Mouse (Mus musculus): ENCODE measurements at regions not wholly inside any gene's neighbourhood (a gene's known extent, or its start where the extent isn't known, plus 50 kb on each side); places are given as distances from the start of the nearest gene placed in this dataset.

- no peak for DNase-seq
Measured at GRCm38 (mm10) chr16:75297416-75297815, 288.4 kb downstream of the Lipi start.

GRCm38 (mm10) chr16:75292736-75293428 is 293.0 kb downstream of the Lipi start:
- DNase-seq: no peak

- peak; percentile 13 for DNase-seq
Measured at GRCm38 (mm10) chr16:75291194-75291593, 294.7 kb downstream of the Lipi start.

GRCm38 (mm10) chr16:75287150-75287549 is 298.7 kb downstream of the Lipi start:
- DNase-seq: no peak

GRCm38 (mm10) chr16:75285811-75286210 is 300.1 kb downstream of the Lipi start:
- DNase-seq: no peak

GRCm38 (mm10) chr16:75263903-75264302 is 322.0 kb downstream of the Lipi start:
- no peak for DNase-seq

- no peak for DNase-seq
Measured at GRCm38 (mm10) chr16:75254981-75255380, 330.9 kb downstream of the Lipi start.

GRCm38 (mm10) chr16:75249170-75249569 is 336.7 kb downstream of the Lipi start:
- DNase-seq: peak; percentile 7

- no peak for DNase-seq
Measured at GRCm38 (mm10) chr16:75240383-75240782, 345.5 kb downstream of the Lipi start.

- no peak for DNase-seq
Measured at GRCm38 (mm10) chr16:75232133-75232532, 353.7 kb downstream of the Lipi start.

- DNase-seq: peak; percentile 24
Measured at GRCm38 (mm10) chr16:75193404-75193803, 392.5 kb downstream of the Lipi start.

GRCm38 (mm10) chr16:75190316-75190715 is 395.5 kb downstream of the Lipi start:
- DNase-seq: no peak

GRCm38 (mm10) chr16:75166040-75166439 is 419.8 kb downstream of the Lipi start:
- no peak for DNase-seq

- no peak for DNase-seq
Measured at GRCm38 (mm10) chr16:75164969-75165726, 420.7 kb downstream of the Lipi start.

GRCm38 (mm10) chr16:75159740-75160139 is 426.1 kb downstream of the Lipi start:
- DNase-seq: no peak

- no peak for DNase-seq
Measured at GRCm38 (mm10) chr16:75155441-75156038, 430.3 kb downstream of the Lipi start.

Data from embryo, embryonic 11 days (tissue).